Mouse (Mus musculus) small intestine, adult 2 months (tissue): Measurements from ENCODE around the gene Golga3.

ENCODE experiments used
- CTCF ChIP-seq: fragments of 200-500 bp; IDR thresholded peaks from 2 replicates; pipeline ENCODE4 v1.5.1; 2012; ENCODE audit warnings: low read depth, mild to moderate bottlenecking, control low read depth, inconsistent platforms, low read length, moderate library complexity, mixed read lengths; ENCODE audit not compliant: insufficient replicate concordance, insufficient read length; ENCODE audit errors: extremely low read depth
- POLR2A ChIP-seq: fragments of 200-500 bp; IDR thresholded peaks from 2 replicates; pipeline ENCODE4 v1.6.1; 2012; ENCODE audit warnings: low read depth, mild to moderate bottlenecking, control low read depth, inconsistent platforms, low read length, moderate library complexity

DNA sequence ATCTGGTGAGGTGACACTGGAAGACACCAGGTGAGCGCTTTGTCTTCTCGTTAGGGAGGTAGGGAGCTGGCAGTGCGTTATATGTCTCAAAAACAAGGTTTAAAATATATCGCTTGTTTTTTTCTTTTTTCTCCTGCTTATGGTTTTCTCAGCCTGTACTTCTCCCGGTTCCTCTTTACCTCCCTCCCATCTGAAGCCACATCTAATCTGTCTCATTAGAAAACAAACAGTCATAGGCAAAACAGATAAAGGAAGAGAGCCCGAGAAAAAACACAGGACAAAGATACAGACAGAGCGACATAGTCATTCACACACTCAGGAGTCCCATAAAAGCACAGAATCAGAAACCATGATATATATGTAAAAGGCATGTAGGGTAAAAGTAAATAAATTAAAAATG, 36.1 kb upstream of the Golga3 start:
- TF ChIP-seq CTCF (no peak), POLR2A (no peak)
